Mouse (Mus musculus) myocyte (in vitro differentiated cells): Measurements from ENCODE around the gene Swap70. TPM values are rescaled to one million over a fixed set of nuclear protein-coding genes. Genes with fewer than 3 reads are reported as not detected.

Experiments
- H3K27me3 ChIP-seq: one replicate; pipeline ENCODE4 v1.6.1; 2011; ENCODE audit not compliant: control insufficient read depth, insufficient read depth, insufficient read length
- H3K36me3 ChIP-seq: one replicate; pipeline ENCODE4 v1.6.1; 2011; ENCODE audit not compliant: control insufficient read depth, insufficient read depth
- H3K4me2 ChIP-seq: one replicate; pipeline ENCODE4 v1.6.1; 2011; ENCODE audit warnings: low read depth, control low read depth
- H3K4me3 ChIP-seq: one replicate; pipeline ENCODE4 v1.5.1; 2011; ENCODE audit warnings: mild to moderate bottlenecking, control low read depth, moderate library complexity
- H3K79me2 ChIP-seq: one replicate; pipeline ENCODE4 v1.6.1; 2011; ENCODE audit not compliant: control insufficient read depth, insufficient read depth
- H3ac ChIP-seq: one replicate; pipeline ENCODE4 v1.6.1; 2011; ENCODE audit not compliant: control insufficient read depth, insufficient read length
- CEBPB ChIP-seq: IDR thresholded peaks from 2 replicates; pipeline ENCODE4 v1.6.1; 2011; ENCODE audit warnings: mild to moderate bottlenecking, moderate library complexity; ENCODE audit not compliant: poor library complexity, insufficient read depth, severe bottlenecking
- E2F4 ChIP-seq: IDR thresholded peaks from one replicate; pipeline ENCODE4 v1.6.1; 2011; ENCODE audit warnings: mild to moderate bottlenecking, control low read depth, moderate library complexity; ENCODE audit not compliant: insufficient read depth
- MAX ChIP-seq: IDR thresholded peaks from one replicate; pipeline ENCODE4 v1.6.1; 2011; ENCODE audit warnings: low read depth, mild to moderate bottlenecking, control low read depth
- MYOD1 ChIP-seq, 3 experiments: IDR thresholded peaks; one replicate each; pipeline ENCODE4 v1.6.1; 2011; ENCODE audit warnings: control low read depth in 2 of 3, low read depth in 2 of 3, mild to moderate bottlenecking in 2 of 3, moderate library complexity in 1 of 3; ENCODE audit not compliant: insufficient read length in 2 of 3, control insufficient read depth in 1 of 3
- MYOG ChIP-seq, 3 experiments: IDR thresholded peaks; one replicate each; pipeline ENCODE4 v1.6.1; 2011; ENCODE audit warnings: control low read depth in 2 of 3, low read depth in 2 of 3, mild to moderate bottlenecking in 2 of 3; ENCODE audit not compliant: insufficient read length in 2 of 3, control insufficient read depth in 1 of 3, insufficient read depth in 1 of 3
- POLR2A ChIP-seq: IDR thresholded peaks from one replicate; pipeline ENCODE4 v1.6.1; 2011; ENCODE audit warnings: low read depth, mild to moderate bottlenecking, control low read depth, moderate library complexity; ENCODE audit not compliant: insufficient read length
- POLR2AphosphoS2 ChIP-seq: IDR thresholded peaks from one replicate; pipeline ENCODE4 v1.6.1; 2011; ENCODE audit warnings: low read depth, control low read depth; ENCODE audit not compliant: insufficient read length
- REST ChIP-seq: IDR thresholded peaks from one replicate; pipeline ENCODE4 v1.6.1; 2011; ENCODE audit warnings: mild to moderate bottlenecking, control low read depth, moderate library complexity; ENCODE audit not compliant: insufficient read depth, insufficient read length
- SRF ChIP-seq: IDR thresholded peaks from one replicate; pipeline ENCODE4 v1.6.1; 2011; ENCODE audit warnings: low read depth; ENCODE audit not compliant: control insufficient read depth, insufficient read length
- TCF12 ChIP-seq: IDR thresholded peaks from one replicate; pipeline ENCODE4 v1.6.1; 2011; ENCODE audit warnings: mild to moderate bottlenecking, control low read depth; ENCODE audit not compliant: poor library complexity, insufficient read depth, severe bottlenecking
- TCF3 ChIP-seq: IDR thresholded peaks from one replicate; pipeline ENCODE4 v1.6.1; 2011; ENCODE audit warnings: low read depth, control low read depth; ENCODE audit not compliant: insufficient read length
- USF1 ChIP-seq: IDR thresholded peaks from one replicate; pipeline ENCODE4 v1.6.1; 2011; ENCODE audit warnings: low read depth, mild to moderate bottlenecking, control low read depth, moderate library complexity
- polyA plus RNA-seq: library from polyadenylated mRNA; unstranded; fragments of >200 nt; fragmentation: generic; extraction: Trizol; gene quantifications from one replicate; pipeline ENCODE4 v1.2.1, GENCODE M21; 2012; ENCODE audit warnings: missing spikeins

Gene Swap70
- 11.4 TPM for polyA plus RNA-seq

GRCm38 (mm10) chr7:110221586-110222481 lies at the start of gene Swap70:
Gene Swap70, plus strand, starts transcription at chr7:110221711.
- H3K4me2 ChIP-seq: peak within 1 kb of the TSS; percentile 100
- H3K79me2 ChIP-seq: peaks cover 41% of the 10 kb centered on the region
- H3K36me3 ChIP-seq: peaks cover 6% of the 10 kb centered on the region
- H3K27me3 ChIP-seq: no peaks in the 10 kb centered on the region
- TF ChIP-seq MAX: no peak
- TF ChIP-seq USF1: peak; percentile 79
- TF ChIP-seq POLR2A: peak; percentile 100
- peak; percentile 99 for TF ChIP-seq POLR2AphosphoS2
- TF ChIP-seq TCF12: no peak
- peak in 1 of 3 experiments; percentile 2 for TF ChIP-seq MYOG (IDR thresholded peaks at IDR 0.05; ENCODE audit: control insufficient read depth in 1 of 3, insufficient read depth in 1 of 3, insufficient read length in 2 of 3, low read depth in 2 of 3)
- peak within 1 kb of the TSS; percentile 79 for H3ac ChIP-seq
- H3K4me3 ChIP-seq: peak within 1 kb of the TSS; percentile 80

DNA sequence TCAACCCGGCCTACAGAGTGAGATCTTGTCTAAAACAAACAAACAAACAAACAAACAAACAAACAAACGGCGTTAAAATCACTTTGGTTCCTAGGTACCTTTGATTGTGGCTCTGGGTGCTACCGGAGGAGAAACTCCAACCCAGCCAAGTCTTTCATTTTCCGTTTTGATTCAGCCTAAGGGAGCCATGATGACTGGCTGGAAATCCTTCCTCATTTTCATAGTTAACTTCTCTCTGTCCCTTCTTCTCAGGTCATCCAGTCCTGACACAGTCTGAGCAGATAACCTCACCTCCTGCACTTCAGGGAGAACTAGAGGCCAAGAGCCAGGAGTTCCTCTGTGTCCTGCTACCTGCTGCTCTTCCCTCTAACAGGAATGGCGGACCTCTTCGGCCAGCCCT lies 42.3 kb upstream of the Swap70 start:
- Histone ChIP-seq H3K36me3 (no peaks in the 10 kb centered on the region), H3ac (no peak overlapping the region), H3K4me2 (no peak overlapping the region), H3K27me3 (no peaks in the 10 kb centered on the region), H3K79me2 (no peaks in the 10 kb centered on the region), H3K4me3 (no peak overlapping the region)
- TF ChIP-seq POLR2A: no peak
- TF ChIP-seq TCF12: no peak
- TF ChIP-seq MAX: no peak
- no peak for TF ChIP-seq USF1
- no peak for TF ChIP-seq CEBPB
- no peak for TF ChIP-seq REST
- no peak for TF ChIP-seq MYOD1 (IDR thresholded peaks at IDR 0.05; ENCODE audit: control insufficient read depth in 1 of 3, insufficient read length in 2 of 3, low read depth in 2 of 3)
- no peak for TF ChIP-seq TCF3
- TF ChIP-seq MYOG (IDR thresholded peaks at IDR 0.05; ENCODE audit: control insufficient read depth in 1 of 3, insufficient read depth in 1 of 3, insufficient read length in 2 of 3, low read depth in 2 of 3): no peak
- TF ChIP-seq E2F4: no peak
- no peak for TF ChIP-seq SRF
- no peak for TF ChIP-seq POLR2AphosphoS2

GRCm38 (mm10) chr7:110180613-110181012 lies 40.9 kb upstream of the Swap70 start:
- Histone ChIP-seq H3K27me3 (no peaks in the 10 kb centered on the region), H3K4me2 (peak overlapping the region; percentile 21), H3K4me3 (no peak overlapping the region), H3K79me2 (no peaks in the 10 kb centered on the region), H3K36me3 (no peaks in the 10 kb centered on the region), H3ac (no peak overlapping the region)
- TF ChIP-seq MAX (no peak), USF1 (peak; percentile 53), CEBPB (no peak), TCF3 (no peak)

GRCm38 (mm10) chr7:110181446-110181845 lies 40.1 kb upstream of the Swap70 start:
- no peak overlapping the region for H3K4me2 ChIP-seq
- no peaks in the 10 kb centered on the region for H3K27me3 ChIP-seq
- H3ac ChIP-seq: no peak overlapping the region
- TF ChIP-seq USF1: no peak
- TF ChIP-seq MYOG (IDR thresholded peaks at IDR 0.05; ENCODE audit: control insufficient read depth in 1 of 3, insufficient read depth in 1 of 3, insufficient read length in 2 of 3, low read depth in 2 of 3): no peak
- TF ChIP-seq SRF: no peak
- no peak overlapping the region for H3K4me3 ChIP-seq
- H3K79me2 ChIP-seq: no peaks in the 10 kb centered on the region
- H3K36me3 ChIP-seq: no peaks in the 10 kb centered on the region

- H3K4me2 ChIP-seq: no peak overlapping the region
- no peaks in the 10 kb centered on the region for H3K36me3 ChIP-seq
- TF ChIP-seq MAX: no peak
- no peak for TF ChIP-seq CEBPB
- TF ChIP-seq TCF3: no peak
- TF ChIP-seq REST: no peak
- TF ChIP-seq MYOD1 (IDR thresholded peaks at IDR 0.05; ENCODE audit: control insufficient read depth in 1 of 3, insufficient read length in 2 of 3, low read depth in 2 of 3): no peak
- TF ChIP-seq SRF: no peak
- no peak for TF ChIP-seq POLR2A
- no peak for TF ChIP-seq E2F4
- no peak for TF ChIP-seq MYOG (IDR thresholded peaks at IDR 0.05; ENCODE audit: control insufficient read depth in 1 of 3, insufficient read depth in 1 of 3, insufficient read length in 2 of 3, low read depth in 2 of 3)
- H3ac ChIP-seq: no peak overlapping the region
- H3K27me3 ChIP-seq: no peaks in the 10 kb centered on the region
- no peak overlapping the region for H3K4me3 ChIP-seq
- no peaks in the 10 kb centered on the region for H3K79me2 ChIP-seq
These were observed 36.9 kb upstream of the Swap70 start for GRCm38 (mm10) chr7:110184608-110185007.
